Mouse (Mus musculus) hindbrain, embryonic 13.5 days (tissue): Measurements from ENCODE around the gene Htr1f. TPM values are rescaled to one million over a fixed set of nuclear protein-coding genes. Genes with fewer than 3 reads are reported as not detected.

Source experiments
- ATAC-seq: fragments of 200-750 bp; cut with Nextera tagmentation; 2 replicates; pipeline ENCODE4 v1.8.0; 2017; ENCODE audit warnings: moderate TSS enrichment; ENCODE audit not compliant: low FRiP score
- H3K27ac ChIP-seq: fragments of 300-500 bp; sonication (generic); 2 replicates; pipeline ENCODE4 v1.5.1; 2015; ENCODE audit warnings: inconsistent platforms, mild to moderate bottlenecking, moderate library complexity
- H3K27me3 ChIP-seq: fragments of 300-500 bp; sonication (generic); 2 replicates; pipeline ENCODE4 v1.6.1; 2015; ENCODE audit warnings: mild to moderate bottlenecking, inconsistent platforms
- H3K36me3 ChIP-seq: fragments of 300-500 bp; sonication (generic); 2 replicates; pipeline ENCODE4 v1.6.1; 2015; ENCODE audit warnings: mild to moderate bottlenecking, inconsistent platforms
- H3K4me1 ChIP-seq: fragments of 300-500 bp; sonication (generic); replicated peaks from 2 replicates; pipeline ENCODE4 v1.6.1; 2015; ENCODE audit warnings: inconsistent platforms
- H3K4me2 ChIP-seq: fragments of 300-500 bp; sonication (generic); 2 replicates; pipeline ENCODE4 v1.6.1; 2015; ENCODE audit warnings: inconsistent platforms, mild to moderate bottlenecking, moderate library complexity
- H3K4me3 ChIP-seq: fragments of 300-500 bp; sonication (generic); 2 replicates; pipeline ENCODE4 v1.5.1; 2015; ENCODE audit warnings: mild to moderate bottlenecking, inconsistent platforms
- H3K9ac ChIP-seq: fragments of 300-500 bp; sonication (generic); 2 replicates; pipeline ENCODE4 v1.6.1; 2015; ENCODE audit warnings: mild to moderate bottlenecking, inconsistent platforms
- H3K9me3 ChIP-seq: fragments of 300-500 bp; sonication (generic); 2 replicates; pipeline ENCODE4 v1.6.1; 2016; ENCODE audit warnings: inconsistent platforms
- WGBS: fragments of 180-500 bp; shearing (Covaris S2); methylation state at CpG from one replicate; pipeline ENCODE4 v1.1.7; 2015; 5-methylcytosine and 5-hydroxymethylcytosine counted together
- polyA plus RNA-seq: library from polyadenylated mRNA; unstranded; fragments of >200 nt; fragmentation: Nextera tagmentation; extraction: Ambion mirVana; gene quantifications from 2 replicates; pipeline ENCODE4 v1.2.1, GENCODE M21; 2015

The Htr1f gene
- polyA plus RNA-seq, 1 experiment from 2014 or later: 0.22 TPM

DNA sequence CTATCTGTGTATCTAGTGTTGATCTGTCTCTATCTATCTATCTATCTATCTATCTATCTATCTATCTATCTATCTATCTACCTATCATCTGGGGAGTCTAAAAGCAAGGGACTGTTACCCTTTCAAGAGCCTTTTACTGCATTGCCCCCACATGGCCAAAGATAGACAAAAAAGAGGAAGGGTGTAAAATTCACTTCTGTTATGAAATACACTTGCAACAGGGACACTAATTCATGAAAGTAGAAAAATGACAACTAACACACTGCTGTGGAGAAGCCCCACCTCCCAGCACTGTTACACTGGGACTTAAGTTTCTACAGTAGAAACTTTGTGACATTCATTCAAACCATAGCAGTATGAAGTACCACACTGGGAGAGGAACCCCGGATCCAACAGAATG lies 170.9 kb downstream of the Htr1f start:
- ATAC-seq: no peak
- Histone ChIP-seq H3K9me3 (no peaks in the 10 kb centered on the region), H3K27me3 (no peaks in the 10 kb centered on the region), H3K9ac (no peak overlapping the region), H3K4me2 (no peak overlapping the region), H3K4me1 (no peaks in the 10 kb centered on the region), H3K36me3 (no peaks in the 10 kb centered on the region), H3K4me3 (no peak overlapping the region), H3K27ac (no peak overlapping the region)
- WGBS: 94% methylated on average over 1 of the region's 1 CpGs

DNA sequence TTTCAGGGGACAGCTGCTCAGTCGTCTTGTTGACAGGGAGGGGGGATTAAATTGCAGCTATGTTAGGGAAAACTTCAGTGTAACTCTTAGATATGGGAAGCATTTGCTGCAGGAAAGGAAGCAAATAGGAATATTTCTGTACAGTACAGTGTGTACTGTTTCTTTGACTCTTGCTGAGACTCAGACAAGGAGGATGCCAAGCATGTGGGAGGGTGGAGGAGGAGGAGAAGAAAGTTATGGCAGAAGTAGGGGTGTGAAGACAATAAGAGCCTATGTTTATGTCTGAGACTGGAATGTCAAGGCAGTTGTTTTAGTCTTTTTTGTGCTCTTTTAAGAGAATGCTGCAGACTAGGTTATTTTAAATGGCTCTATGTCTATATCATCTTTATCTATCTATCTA lies 171.6 kb downstream of the Htr1f start:
- Histone ChIP-seq H3K27ac (no peak overlapping the region), H3K9me3 (no peaks in the 10 kb centered on the region), H3K4me3 (no peak overlapping the region), H3K27me3 (no peaks in the 10 kb centered on the region), H3K4me1 (no peaks in the 10 kb centered on the region), H3K9ac (no peak overlapping the region), H3K4me2 (no peak overlapping the region), H3K36me3 (no peaks in the 10 kb centered on the region)
- 78% methylated on average over 1 of the region's 1 CpGs for WGBS
- ATAC-seq: no peak

DNA sequence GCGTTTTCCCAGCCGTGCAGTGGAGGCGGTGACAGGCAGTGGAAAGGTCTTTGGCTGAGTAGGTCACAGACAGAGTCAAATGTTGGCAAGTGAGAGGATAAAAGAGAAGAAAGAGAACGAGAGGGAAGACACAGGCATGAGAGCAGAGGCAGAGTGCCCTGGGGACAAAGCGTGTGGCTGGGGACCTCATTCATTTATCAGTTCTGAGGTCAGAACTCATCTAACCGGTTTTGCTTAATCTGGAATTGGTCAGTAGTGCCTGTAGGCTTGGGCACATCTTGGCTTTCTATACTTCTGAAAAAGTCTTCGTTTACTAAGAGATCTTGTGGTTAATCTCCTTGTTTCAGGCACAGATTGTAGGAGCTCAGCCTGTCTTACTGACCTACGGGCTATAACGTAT lies 182.2 kb downstream of the Htr1f start:
- no peaks in the 10 kb centered on the region for H3K27me3 ChIP-seq
- ATAC-seq: no peak
- WGBS: 61% methylated on average over 9 of the region's 9 CpGs
- H3K4me2 ChIP-seq: no peak overlapping the region
- no peak overlapping the region for H3K27ac ChIP-seq
- no peaks in the 10 kb centered on the region for H3K9me3 ChIP-seq
- H3K9ac ChIP-seq: no peak overlapping the region
- H3K4me1 ChIP-seq: no peaks in the 10 kb centered on the region
- H3K4me3 ChIP-seq: no peak overlapping the region
- no peaks in the 10 kb centered on the region for H3K36me3 ChIP-seq

DNA sequence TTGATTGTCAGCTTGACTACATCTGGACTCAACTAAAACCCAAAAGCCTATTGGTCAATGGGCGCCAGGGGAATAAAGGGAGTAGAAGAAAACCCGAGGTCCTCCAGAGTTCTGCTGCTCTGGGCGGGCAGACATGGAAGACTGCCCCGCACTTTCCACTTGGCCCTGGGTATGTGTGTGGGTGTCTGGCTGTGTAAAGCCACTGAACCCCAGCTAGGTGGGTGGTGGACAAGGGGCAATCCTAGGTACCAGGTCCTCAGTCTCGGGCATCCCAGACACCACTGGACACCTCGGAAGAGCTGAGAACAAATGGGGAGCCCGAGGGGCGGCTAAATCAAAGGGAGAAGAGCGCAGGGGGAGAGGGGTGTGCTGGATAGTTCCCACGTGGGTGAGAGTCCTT lies 196.9 kb downstream of the Htr1f start:
- no peak overlapping the region for H3K27ac ChIP-seq
- H3K36me3 ChIP-seq: no peaks in the 10 kb centered on the region
- H3K27me3 ChIP-seq: no peaks in the 10 kb centered on the region
- 78% methylated on average over 10 of the region's 10 CpGs for WGBS
- H3K9me3 ChIP-seq: no peaks in the 10 kb centered on the region
- H3K4me2 ChIP-seq: no peak overlapping the region
- H3K4me3 ChIP-seq: no peak overlapping the region
- H3K9ac ChIP-seq: no peak overlapping the region
- H3K4me1 ChIP-seq: no peaks in the 10 kb centered on the region
- no peak for ATAC-seq

DNA sequence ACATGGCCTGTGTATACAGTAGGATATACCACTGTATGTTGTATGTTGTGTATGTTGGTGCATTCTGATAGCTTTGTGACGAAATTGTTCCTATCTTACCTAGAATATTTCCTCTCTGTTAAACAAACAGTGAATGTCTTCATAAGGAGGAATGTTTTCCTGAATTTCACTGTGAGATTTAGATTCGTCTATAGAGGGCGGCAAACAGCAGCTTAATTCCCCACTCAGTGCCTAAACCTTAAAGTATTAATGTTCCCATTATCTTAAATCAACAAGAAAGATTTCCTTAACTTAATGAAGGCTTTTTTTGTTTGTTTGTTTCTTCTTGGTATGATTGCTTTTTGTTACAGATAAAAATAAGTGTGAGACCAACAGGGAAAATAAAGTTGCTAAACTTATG lies 198.5 kb downstream of the Htr1f start:
- no peak overlapping the region for H3K9ac ChIP-seq
- no peak overlapping the region for H3K27ac ChIP-seq
- WGBS: 40% methylated on average over 3 of the region's 3 CpGs
- ATAC-seq: no peak
- H3K4me1 ChIP-seq: no peaks in the 10 kb centered on the region
- no peak overlapping the region for H3K4me3 ChIP-seq
- no peaks in the 10 kb centered on the region for H3K9me3 ChIP-seq
- no peaks in the 10 kb centered on the region for H3K27me3 ChIP-seq
- no peak overlapping the region for H3K4me2 ChIP-seq
- H3K36me3 ChIP-seq: no peaks in the 10 kb centered on the region

DNA sequence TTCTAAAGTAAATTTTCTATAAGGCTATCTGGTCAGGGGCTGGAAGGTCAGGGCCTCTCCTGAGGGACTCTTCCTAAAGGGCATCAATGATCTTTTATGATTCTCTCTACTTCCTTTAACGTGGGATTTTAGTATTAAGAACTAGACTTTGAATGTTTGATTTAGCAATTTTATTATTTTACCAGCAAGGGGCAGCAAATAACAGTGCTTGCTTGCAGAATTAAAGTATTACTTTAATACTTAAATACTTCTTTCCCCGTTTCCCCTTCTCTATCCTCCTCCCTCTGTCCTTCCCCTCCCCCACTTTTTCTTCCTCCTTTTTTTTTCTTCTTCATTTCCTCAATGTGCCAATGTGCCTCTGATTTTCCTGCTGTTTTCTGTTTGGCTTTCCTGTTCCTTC lies 202.3 kb downstream of the Htr1f start:
- H3K4me2 ChIP-seq: no peak overlapping the region
- H3K9me3 ChIP-seq: no peaks in the 10 kb centered on the region
- no peak for ATAC-seq
- no peak overlapping the region for H3K4me3 ChIP-seq
- no peaks in the 10 kb centered on the region for H3K27me3 ChIP-seq
- no peak overlapping the region for H3K27ac ChIP-seq
- no peaks in the 10 kb centered on the region for H3K4me1 ChIP-seq
- H3K36me3 ChIP-seq: no peaks in the 10 kb centered on the region
- no peak overlapping the region for H3K9ac ChIP-seq
- WGBS: 62% methylated on average over 2 of the region's 2 CpGs

DNA sequence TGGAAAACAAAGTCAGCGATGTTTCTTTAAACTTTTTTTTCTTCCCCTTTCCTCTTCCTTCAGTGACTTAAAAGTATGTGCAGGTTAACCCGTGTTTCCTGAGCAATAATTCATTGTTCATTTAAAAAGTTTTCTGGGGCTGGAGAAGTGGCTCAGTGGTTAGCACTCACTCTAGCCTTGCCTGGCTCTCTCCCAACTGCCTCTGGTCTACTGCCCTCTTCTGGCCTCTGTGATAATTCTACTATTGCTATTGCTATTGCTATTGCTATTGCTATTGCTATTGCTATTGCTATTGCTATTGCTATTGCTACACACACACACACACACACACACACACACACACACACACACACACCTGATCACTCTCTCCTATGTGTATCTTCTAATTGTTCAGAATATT lies 206.6 kb downstream of the Htr1f start:
- no peaks in the 10 kb centered on the region for H3K4me1 ChIP-seq
- ATAC-seq: no peak
- WGBS: 69% methylated on average over 2 of the region's 2 CpGs

DNA sequence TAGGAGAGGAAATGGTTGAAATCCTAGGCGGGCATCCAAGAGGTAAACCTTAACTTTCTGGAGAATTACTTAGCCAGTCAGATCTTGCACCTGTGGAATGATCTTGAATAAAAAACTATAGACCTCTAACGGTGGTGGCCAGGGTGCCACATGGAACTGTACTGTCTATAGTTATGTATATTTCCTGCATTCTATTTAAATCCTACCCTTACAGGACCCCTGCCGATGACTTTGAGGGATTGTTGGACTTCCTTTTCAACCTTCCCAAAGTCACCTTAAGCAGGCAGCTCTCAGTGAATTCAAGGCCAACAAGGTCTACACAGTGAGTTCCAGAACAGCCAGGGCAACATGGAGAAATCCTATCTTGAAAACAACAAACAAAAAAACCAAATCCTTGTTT lies 216.2 kb downstream of the Htr1f start:
- no peaks in the 10 kb centered on the region for H3K27me3 ChIP-seq
- no peak overlapping the region for H3K4me3 ChIP-seq
- no peaks in the 10 kb centered on the region for H3K4me1 ChIP-seq
- no peak for ATAC-seq
- no peak overlapping the region for H3K4me2 ChIP-seq
- no peaks in the 10 kb centered on the region for H3K36me3 ChIP-seq
- H3K27ac ChIP-seq: no peak overlapping the region
- 94% methylated on average over 3 of the region's 3 CpGs for WGBS
- no peak overlapping the region for H3K9ac ChIP-seq
- H3K9me3 ChIP-seq: 0 out of 2 replicates have a peak, but pooled peaks cover 3% of the 10 kb centered on the region

More for the DNA sequence above, 206.6 kb downstream of the Htr1f start:
- Histone ChIP-seq H3K4me3 (no peak overlapping the region), H3K27me3 (no peaks in the 10 kb centered on the region), H3K9me3 (no peaks in the 10 kb centered on the region), H3K9ac (no peak overlapping the region), H3K4me2 (no peak overlapping the region), H3K36me3 (no peaks in the 10 kb centered on the region), H3K27ac (no peak overlapping the region)

DNA sequence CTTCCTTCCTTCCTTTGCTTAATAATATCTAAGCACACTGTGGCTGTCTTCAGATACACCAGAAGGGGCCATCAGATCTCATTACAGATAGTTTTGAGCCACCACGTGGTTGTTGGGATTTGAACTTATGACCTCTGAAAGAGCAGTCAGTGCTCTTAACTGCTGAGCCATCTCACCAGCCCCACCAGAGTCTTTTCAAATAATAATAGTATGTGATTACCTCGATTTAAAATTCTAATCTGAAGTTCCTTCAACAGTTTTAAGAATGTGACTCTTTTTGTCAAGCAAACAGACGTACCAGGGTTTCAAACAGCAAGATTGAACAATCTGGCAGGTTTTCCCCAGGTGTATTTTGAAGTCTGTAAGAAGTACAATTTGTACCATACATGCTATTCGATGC lies 220.1 kb downstream of the Htr1f start:
- H3K4me1 ChIP-seq: no peaks in the 10 kb centered on the region
- ATAC-seq: no peak
- WGBS: 45% methylated on average over 4 of the region's 4 CpGs

DNA sequence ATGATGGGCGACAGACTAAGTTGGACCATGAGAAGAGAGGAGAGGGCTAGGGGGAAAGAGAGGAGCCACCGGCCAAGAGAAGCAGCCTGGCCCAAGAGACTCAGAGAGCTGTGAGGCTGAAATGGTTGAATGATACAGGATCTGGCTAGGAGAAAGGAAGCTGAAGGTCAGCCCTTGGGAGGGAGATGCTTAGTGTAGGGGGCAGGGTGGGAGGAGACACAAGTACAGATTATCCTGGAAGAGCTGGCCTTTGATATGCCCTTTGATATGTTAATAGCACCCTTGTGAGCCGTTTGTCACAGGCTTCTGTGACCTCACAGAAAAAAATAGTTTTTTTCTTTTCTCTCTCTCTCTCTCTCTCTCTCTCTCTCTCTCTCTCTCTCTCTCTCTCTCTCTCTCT lies 220.5 kb downstream of the Htr1f start:
- H3K36me3 ChIP-seq: no peaks in the 10 kb centered on the region
- no peak overlapping the region for H3K4me2 ChIP-seq
- no peaks in the 10 kb centered on the region for H3K4me1 ChIP-seq
- WGBS: 26% methylated on average over 3 of the region's 3 CpGs
- H3K4me3 ChIP-seq: no peak overlapping the region
- no peaks in the 10 kb centered on the region for H3K27me3 ChIP-seq
- ATAC-seq: no peak
- 0 out of 2 replicates have a peak, but pooled peaks cover 3% of the 10 kb centered on the region for H3K9me3 ChIP-seq
- H3K27ac ChIP-seq: no peak overlapping the region
- no peak overlapping the region for H3K9ac ChIP-seq

More for the DNA sequence above, 220.1 kb downstream of the Htr1f start:
- H3K36me3 ChIP-seq: no peaks in the 10 kb centered on the region
- H3K9me3 ChIP-seq: 0 out of 2 replicates have a peak, but pooled peaks cover 3% of the 10 kb centered on the region
- H3K27ac ChIP-seq: no peak overlapping the region
- no peak overlapping the region for H3K4me2 ChIP-seq
- H3K27me3 ChIP-seq: no peaks in the 10 kb centered on the region
- H3K9ac ChIP-seq: no peak overlapping the region
- H3K4me3 ChIP-seq: no peak overlapping the region

DNA sequence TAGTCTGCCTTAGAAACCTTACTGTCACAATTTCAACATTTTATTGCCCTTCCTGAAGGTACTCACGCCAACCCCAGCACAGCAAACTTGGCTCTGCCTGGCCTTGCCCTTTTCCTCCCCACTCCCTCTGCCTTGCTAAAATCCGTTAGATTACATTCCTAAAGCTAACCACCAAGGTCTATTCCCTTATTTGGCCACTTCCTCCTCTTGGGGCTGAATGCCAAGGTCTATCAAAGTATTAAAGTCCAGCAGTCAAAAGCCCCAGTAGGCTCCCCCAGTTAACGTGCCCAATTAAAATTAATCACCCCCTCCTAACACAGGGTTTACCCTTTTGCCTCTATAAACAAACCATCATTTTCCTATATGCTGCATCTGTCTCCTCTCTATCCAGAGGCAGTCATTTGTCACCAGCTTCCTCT lies 221.2 kb downstream of the Htr1f start:
- Histone ChIP-seq H3K4me3 (no peak overlapping the region), H3K4me1 (no peaks in the 10 kb centered on the region), H3K27ac (no peak overlapping the region), H3K27me3 (no peaks in the 10 kb centered on the region), H3K9me3 (0 out of 2 replicates have a peak, but pooled peaks cover 3% of the 10 kb centered on the region), H3K36me3 (no peaks in the 10 kb centered on the region), H3K4me2 (no peak overlapping the region), H3K9ac (no peak overlapping the region)
- no peak for ATAC-seq
- WGBS: 45% methylated on average over 3 of the region's 3 CpGs

DNA sequence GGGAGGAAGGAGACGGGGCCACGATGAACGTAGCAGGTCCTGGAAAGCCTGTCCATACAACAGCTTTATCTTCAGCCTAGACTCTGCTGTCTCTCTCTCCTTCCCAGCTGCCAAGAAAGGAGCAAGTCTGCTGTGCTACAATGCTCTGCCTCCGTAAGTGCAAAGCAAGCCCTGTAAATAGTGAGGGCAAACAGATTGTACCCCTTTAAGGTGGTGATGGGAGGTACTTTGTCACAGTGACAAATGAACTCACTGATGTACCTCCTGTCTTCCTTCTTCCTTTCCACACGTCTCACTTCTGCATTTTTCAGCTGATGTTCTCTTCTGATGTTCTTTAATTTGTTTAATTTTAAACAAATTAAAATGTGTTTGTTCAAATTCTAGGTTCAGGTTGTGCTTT lies 221.8 kb downstream of the Htr1f start:
- ATAC-seq: no peak
- H3K27me3 ChIP-seq: no peaks in the 10 kb centered on the region
- WGBS: 67% methylated on average over 5 of the region's 5 CpGs

DNA sequence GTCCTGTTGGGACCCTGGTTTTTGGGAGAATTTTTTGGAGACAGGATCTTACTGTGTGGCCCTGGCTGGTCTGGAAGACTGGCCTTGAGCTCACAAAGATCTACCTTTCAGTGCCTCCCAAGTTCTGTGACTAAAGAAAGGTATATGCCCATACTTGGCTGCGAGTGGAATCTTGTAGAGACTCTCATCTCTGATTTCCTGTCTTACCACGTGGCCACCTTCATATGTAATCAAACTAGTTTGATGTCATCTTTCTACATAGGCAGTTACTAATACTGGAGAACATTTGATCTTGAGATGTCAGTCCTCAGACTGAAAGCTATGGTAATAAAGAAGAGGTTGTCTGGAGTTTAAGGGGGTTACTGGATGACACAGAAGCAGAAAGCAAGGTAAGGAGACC lies 224.2 kb downstream of the Htr1f start:
- 94% methylated on average over 2 of the region's 2 CpGs for WGBS

More for the DNA sequence above, 221.8 kb downstream of the Htr1f start:
- H3K4me2 ChIP-seq: no peak overlapping the region
- no peak overlapping the region for H3K27ac ChIP-seq
- no peak overlapping the region for H3K4me3 ChIP-seq
- H3K9ac ChIP-seq: no peak overlapping the region
- H3K36me3 ChIP-seq: no peaks in the 10 kb centered on the region
- 0 out of 2 replicates have a peak, but pooled peaks cover 3% of the 10 kb centered on the region for H3K9me3 ChIP-seq
- H3K4me1 ChIP-seq: no peaks in the 10 kb centered on the region

More for the DNA sequence above, 224.2 kb downstream of the Htr1f start:
- no peaks in the 10 kb centered on the region for H3K4me1 ChIP-seq
- no peaks in the 10 kb centered on the region for H3K27me3 ChIP-seq
- no peak overlapping the region for H3K4me3 ChIP-seq
- H3K4me2 ChIP-seq: no peak overlapping the region
- no peak for ATAC-seq
- H3K9ac ChIP-seq: no peak overlapping the region
- no peak overlapping the region for H3K27ac ChIP-seq
- H3K36me3 ChIP-seq: no peaks in the 10 kb centered on the region
- H3K9me3 ChIP-seq: no peaks in the 10 kb centered on the region
